ENCODE assay signal across 9 mouse cellular contexts in the genomic region with DNA sequence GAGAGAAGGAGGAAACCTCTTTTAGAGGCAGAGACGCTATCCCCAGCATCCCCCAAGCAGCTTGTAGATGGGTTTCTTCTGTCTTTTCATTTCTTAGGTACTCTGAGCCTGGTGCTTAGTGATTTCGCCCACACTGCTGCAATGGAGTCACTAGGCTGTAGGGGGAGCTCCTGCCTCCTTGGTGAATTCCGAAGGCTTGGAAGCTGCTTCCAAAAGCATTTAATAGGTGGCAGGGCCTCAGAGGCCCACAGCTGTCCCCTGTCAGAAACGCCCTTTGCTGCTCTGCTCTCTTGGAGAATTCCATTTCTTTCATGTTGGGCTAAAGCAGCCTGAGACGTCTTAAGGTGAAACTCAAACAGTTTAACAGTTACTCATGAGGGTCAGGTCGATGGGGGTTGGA.
DNase-seq lines count a peak whose midpoint lies in the region; ATAC-seq and TF ChIP-seq lines count a peak whose summit lies in the region.
"Had no signal": no experiment of that assay in that cellular context is flagged by ENCODE, and none has a peak within 500 bp of the region (broad histone marks: within the 10 kb centered on the region; RNA-seq: fewer than 3 reads in every experiment).

No protein-coding gene starts in this region.

- peak; percentile 62; the same call in 1 of the 2 replicates for ATAC-seq in embryonic facial prominence, embryonic 14.5 days (ENCODE audit: low read depth)
- no peak for ATAC-seq in heart, embryonic 14.5 days (ENCODE audit: insufficient number of reproducible peaks, insufficient read depth, low FRiP score, low read depth)
- no peak for ATAC-seq in activated CD4-positive, CD25-positive, alpha-beta regulatory T cell, adult 4 months

- no peak for TF ChIP-seq EP300 in CH12.LX (IDR thresholded peaks at IDR 0.05; ENCODE audit: low read length)

- H3K79me2 ChIP-seq in CH12.LX (replicated peaks; ENCODE audit: control insufficient read depth, extremely low read depth, insufficient read depth, poor library complexity, severe bottlenecking): no peaks in the 10 kb centered on the region

- no peaks in the 10 kb centered on the region for H3K9me3 ChIP-seq in CH12.LX (replicated peaks; ENCODE audit: low read length)
- H3K9me3 ChIP-seq in embryonic facial prominence, embryonic 14.5 days (ENCODE audit: control insufficient read depth, low read length): no peaks in the 10 kb centered on the region
- H3K9me3 ChIP-seq in heart, embryonic 14.5 days (ENCODE audit: control insufficient read depth, low read length): no peaks in the 10 kb centered on the region
- H3K9me3 ChIP-seq: embryonic facial prominence, embryonic 12.5 days had no signal

- DNase-seq in CH12.LX (ENCODE audit: extremely low read depth): peak; percentile 55
- peak; percentile 74 for DNase-seq in adrenal gland, postnatal 14 days
- DNase-seq in embryonic facial prominence, embryonic 14.5 days (ENCODE audit: low spot score): peak; percentile 76
- DNase-seq in large intestine, adult 2 months (ENCODE audit: low read depth, low spot score): peak; percentile 10
- peak; percentile 33 to 57 for DNase-seq in lung, adult 18-20 months
- peak; percentile 49 for DNase-seq in ovary, postnatal 36 days (ENCODE audit: low spot score)

- no peaks in the 10 kb centered on the region for H3K27me3 ChIP-seq in CH12.LX (replicated peaks)
- no peaks in the 10 kb centered on the region for H3K27me3 ChIP-seq in embryonic facial prominence, embryonic 14.5 days (replicated peaks; ENCODE audit: control insufficient read depth, insufficient read depth, low read length)
- no peaks in the 10 kb centered on the region for H3K27me3 ChIP-seq in heart, embryonic 14.5 days (ENCODE audit: control insufficient read depth, insufficient read depth, low read length)
- H3K27me3 ChIP-seq: embryonic facial prominence, embryonic 12.5 days had no signal

- in situ Hi-C loops in CH12.LX (cut with MboI; ENCODE audit: low pct_ligation_motif_present, low pct_unique_long_range_greater_than_20kb, low sequenced_read_pairs): no loop called here

- H3K27ac ChIP-seq in CH12.LX (ENCODE audit: insufficient read depth, low read depth): no peak overlapping the region
- H3K27ac ChIP-seq in embryonic facial prominence, embryonic 14.5 days (replicated peaks; ENCODE audit: low read depth, low read length): no peak overlapping the region
- H3K27ac ChIP-seq in heart, embryonic 14.5 days (replicated peaks in 1 of 2; ENCODE audit: control insufficient read depth in 1 of 2, insufficient read depth in 1 of 2, low read depth in 2 of 2, low read length in 2 of 2): no peak overlapping the region
- H3K27ac ChIP-seq: embryonic facial prominence, embryonic 12.5 days had no signal

- peaks cover 0 to 7% of the 10 kb centered on the region in 2 experiments; a peak in 2 of 4 replicates for H3K4me1 ChIP-seq in CH12.LX (ENCODE audit: control insufficient read depth in 1 of 2, insufficient read depth in 2 of 2)
- H3K4me1 ChIP-seq in embryonic facial prominence, embryonic 14.5 days (ENCODE audit: control insufficient read depth, insufficient read depth, low read length): 0 out of 2 replicates have a peak, but pooled peaks cover 5% of the 10 kb centered on the region
- H3K4me1 ChIP-seq in heart, embryonic 14.5 days (ENCODE audit: control insufficient read depth in 2 of 2, insufficient read depth in 2 of 2, low read length in 2 of 2): peaks cover 0 to 2% of the 10 kb centered on the region in 2 experiments; a peak in 1 of 4 replicates
- H3K4me1 ChIP-seq: embryonic facial prominence, embryonic 12.5 days had no signal

- no peak for TF ChIP-seq POLR2A in CH12.LX (IDR thresholded peaks at IDR 0.05; ENCODE audit: low read depth, low read length)

- peak; percentile 19 to 54; a peak in 2 of 4 replicates for TF ChIP-seq CTCF in CH12.LX (conservative IDR thresholded peaks at IDR 0.05 in 1 of 2, IDR thresholded peaks at IDR 0.05 in 1 of 2; ENCODE audit: low read depth in 2 of 2, low read length in 2 of 2)

- dilution Hi-C loops in CH12.LX (cut with MboI; ENCODE audit: extremely low pct_ligation_motif_present, extremely low pct_unique_long_range_greater_than_20kb, low sequenced_read_pairs): no loop called here

- peak; percentile 49 for TF ChIP-seq RAD21 in CH12.LX (IDR thresholded peaks at IDR 0.05; ENCODE audit: low read depth, low read length)

- no peak overlapping the region for H3K4me3 ChIP-seq in CH12.LX (replicated peaks in 1 of 3; ENCODE audit: low read depth in 2 of 3, low read length in 2 of 3, poor library complexity in 1 of 3)
- no peak overlapping the region for H3K4me3 ChIP-seq in embryonic facial prominence, embryonic 14.5 days (ENCODE audit: low read depth, low read length)
- H3K4me3 ChIP-seq in heart, embryonic 14.5 days (ENCODE audit: control insufficient read depth in 1 of 2, insufficient read depth in 1 of 2, low read depth in 1 of 2, low read length in 2 of 2): no peak overlapping the region
- H3K4me3 ChIP-seq: embryonic facial prominence, embryonic 12.5 days had no signal

- H3K36me3 ChIP-seq in CH12.LX (replicated peaks in 1 of 2; ENCODE audit: control insufficient read depth in 1 of 2, insufficient read depth in 1 of 2, low read length in 1 of 2): no peaks in the 10 kb centered on the region
- H3K36me3 ChIP-seq in embryonic facial prominence, embryonic 14.5 days (ENCODE audit: control insufficient read depth, insufficient read depth, low read length): no peaks in the 10 kb centered on the region
- no peaks in the 10 kb centered on the region for H3K36me3 ChIP-seq in heart, embryonic 14.5 days (ENCODE audit: control insufficient read depth, insufficient read depth, low read length)
- H3K36me3 ChIP-seq: embryonic facial prominence, embryonic 12.5 days had no signal

- 13% methylated on average over 6 of the region's 6 CpGs for WGBS in embryonic facial prominence, embryonic 14.5 days
- 17% methylated on average over 6 of the region's 6 CpGs for WGBS in heart, embryonic 14.5 days
- 16% methylated on average over 6 of the region's 6 CpGs for WGBS in large intestine, adult 2 months

- peak overlapping the region; percentile 25; the same call in 1 of the 2 replicates for H3K4me2 ChIP-seq in CH12.LX (ENCODE audit: insufficient read depth, low read depth, poor library complexity, severe bottlenecking)
- H3K4me2 ChIP-seq in embryonic facial prominence, embryonic 14.5 days (ENCODE audit: low read depth, low read length): peak overlapping the region; percentile 35
- H3K4me2 ChIP-seq in heart, embryonic 14.5 days (ENCODE audit: low read length): peak overlapping the region; percentile 7; the same call in 1 of the 2 replicates
- H3K4me2 ChIP-seq: embryonic facial prominence, embryonic 12.5 days had no signal

- H3K9ac ChIP-seq in CH12.LX (ENCODE audit: insufficient read depth, low read depth): no peak overlapping the region
- no peak overlapping the region for H3K9ac ChIP-seq in embryonic facial prominence, embryonic 14.5 days (ENCODE audit: low read depth, low read length)
- no peak overlapping the region for H3K9ac ChIP-seq in heart, embryonic 14.5 days (ENCODE audit: low read length)
- H3K9ac ChIP-seq: embryonic facial prominence, embryonic 12.5 days had no signal

TF ChIP-seq in CH12.LX, 34 proteins besides CTCF, POLR2A, EP300 and RAD21:
- no peak for TF ChIP-seq POLR2AphosphoS2 (IDR thresholded peaks at IDR 0.05; ENCODE audit: low read depth, low read length)
- peak; percentile 19; the same call in 1 of the 2 replicates for TF ChIP-seq SMC3 (IDR thresholded peaks at IDR 0.05; ENCODE audit: low read depth, low read length)

Comparison
In these comparisons a context has a peak if more than half of its experiments do, and no peak if none do; other contexts are left out.
1. DNase-seq: peak in every context shown above with its lines; median percentile 76 in embryonic facial prominence, embryonic 14.5 days; 74 in adrenal gland, postnatal 14 days; 55 in CH12.LX; 49 in ovary, postnatal 36 days; 45 in lung, adult 18-20 months; 10 in large intestine, adult 2 months.